Mouse (Mus musculus) MEL (cell line): Measurements from ENCODE around the gene Baz1a.

Experiments used
- CTCF ChIP-seq, 3 experiments: IDR thresholded peaks in 2 of 3; conservative IDR thresholded peaks in 1 of 3; 2 replicates each; pipeline ENCODE4 v1.5.1; 2011 to 2012; ENCODE audit warnings: low read length in 3 of 3, low read depth in 2 of 3, mild to moderate bottlenecking in 2 of 3, improper control_type of control experiment in 1 of 3, inconsistent platforms in 1 of 3, mixed read lengths in 1 of 3, moderate library complexity in 1 of 3; ENCODE audit not compliant: control insufficient read depth in 1 of 3, insufficient read depth in 1 of 3, poor library complexity in 1 of 3, severe bottlenecking in 1 of 3
- NRF1 ChIP-seq: IDR thresholded peaks from 2 replicates; pipeline ENCODE4 v1.6.1; 2014; ENCODE audit warnings: low read depth, mild to moderate bottlenecking, inconsistent platforms, low read length, improper control_type of control experiment, moderate library complexity; ENCODE audit not compliant: poor library complexity, insufficient read depth, severe bottlenecking
- POLR2A ChIP-seq, 2 experiments: IDR thresholded peaks; 2 replicates each; pipeline ENCODE4 v1.6.1; 2011 to 2012; ENCODE audit warnings: low read length in 2 of 2, mild to moderate bottlenecking in 2 of 2, control low read depth in 1 of 2, improper control_type of control experiment in 1 of 2, low read depth in 1 of 2, moderate library complexity in 1 of 2; ENCODE audit not compliant: control insufficient read depth in 1 of 2, insufficient read depth in 1 of 2, poor library complexity in 1 of 2

DNA sequence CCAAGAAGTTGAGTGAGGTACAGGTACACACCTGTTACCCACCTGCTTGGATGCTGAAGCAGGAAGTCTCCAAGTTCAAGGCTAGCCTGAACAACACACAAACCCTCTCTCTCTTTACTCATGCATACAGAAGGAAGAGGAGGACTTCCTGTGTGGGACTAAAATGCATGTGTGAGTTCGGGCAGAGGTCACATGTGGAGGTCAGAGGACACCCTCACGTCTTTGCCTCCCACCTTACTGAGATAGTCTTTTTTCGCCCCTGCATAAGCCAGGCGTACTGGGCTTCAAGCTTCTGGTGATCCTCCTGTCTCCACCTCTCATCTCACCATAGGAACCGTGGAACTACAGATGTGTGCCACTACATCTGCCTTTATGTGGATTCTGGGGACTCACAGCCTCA lies 15.7 kb downstream of the Baz1a start:
- no peak for TF ChIP-seq POLR2A (IDR thresholded peaks at IDR 0.05; ENCODE audit: control insufficient read depth in 1 of 2, insufficient read depth in 1 of 2, low read depth in 1 of 2, low read length in 2 of 2, poor library complexity in 1 of 2)
- no peak for TF ChIP-seq CTCF (IDR thresholded peaks at IDR 0.05 in 2 of 3, conservative IDR thresholded peaks at IDR 0.05 in 1 of 3; ENCODE audit: control insufficient read depth in 1 of 3, insufficient read depth in 1 of 3, low read depth in 2 of 3, low read length in 3 of 3, poor library complexity in 1 of 3, severe bottlenecking in 1 of 3)
- no peak for TF ChIP-seq NRF1
